Mouse (Mus musculus): ENCODE measurements at regions not wholly inside any gene's neighbourhood (a gene's known extent, or its start where the extent isn't known, plus 50 kb on each side); places are given as distances from the start of the nearest gene placed in this dataset.

- no peak overlapping the region for H3K4me2 ChIP-seq (ENCODE audit: low read length)
- no peak overlapping the region for H3K27ac ChIP-seq (ENCODE audit: low read length)
- H3K9ac ChIP-seq (ENCODE audit: low read depth, low read length), result no peak overlapping the region
- H3K36me3 ChIP-seq (ENCODE audit: control insufficient read depth, insufficient read depth, low read length), result no peaks in the 10 kb centered on the region
- no peak for ATAC-seq
- H3K4me1 ChIP-seq (ENCODE audit: control insufficient read depth, insufficient read depth, low read length), result no peaks in the 10 kb centered on the region
- no peaks in the 10 kb centered on the region for H3K27me3 ChIP-seq (ENCODE audit: control insufficient read depth, insufficient read depth, low read depth, low read length)
- H3K4me3 ChIP-seq (ENCODE audit: low read depth, low read length), result no peak overlapping the region
- WGBS, result 85% methylated on average over 4 of the region's 4 CpGs
- H3K9me3 ChIP-seq (replicated peaks; ENCODE audit: control insufficient read depth, low read length, poor library complexity, severe bottlenecking), result no peaks in the 10 kb centered on the region
Observed at GRCm38 (mm10) chr3:149485406-149485805, 495.1 kb upstream of the Adgrl2 start.

- no peak for ATAC-seq
Observed at GRCm38 (mm10) chr3:149484319-149484718, 494.0 kb upstream of the Adgrl2 start.

GRCm38 (mm10) chr3:149476151-149476550 is 485.8 kb upstream of the Adgrl2 start:
- no peak overlapping the region for H3K4me2 ChIP-seq (ENCODE audit: low read length)
- no peak overlapping the region for H3K27ac ChIP-seq (ENCODE audit: low read length)
- H3K36me3 ChIP-seq (ENCODE audit: control insufficient read depth, insufficient read depth, low read length), result no peaks in the 10 kb centered on the region
- no peaks in the 10 kb centered on the region for H3K4me1 ChIP-seq (ENCODE audit: control insufficient read depth, insufficient read depth, low read length)
- H3K4me3 ChIP-seq (ENCODE audit: low read depth, low read length), result no peak overlapping the region
- H3K27me3 ChIP-seq (ENCODE audit: control insufficient read depth, insufficient read depth, low read depth, low read length), result no peaks in the 10 kb centered on the region
- no peak overlapping the region for H3K9ac ChIP-seq (ENCODE audit: low read depth, low read length)
- WGBS, result 91% methylated on average over 2 of the region's 2 CpGs
- no peak for ATAC-seq
- no peaks in the 10 kb centered on the region for H3K9me3 ChIP-seq (replicated peaks; ENCODE audit: control insufficient read depth, low read length, poor library complexity, severe bottlenecking)

More at GRCm38 (mm10) chr3:149484319-149484718, 494.0 kb upstream of the Adgrl2 start:
- no peaks in the 10 kb centered on the region for H3K4me1 ChIP-seq (ENCODE audit: control insufficient read depth, insufficient read depth, low read length)
- H3K36me3 ChIP-seq (ENCODE audit: control insufficient read depth, insufficient read depth, low read length), result no peaks in the 10 kb centered on the region
- H3K4me2 ChIP-seq (ENCODE audit: low read length), result no peak overlapping the region
- H3K9ac ChIP-seq (ENCODE audit: low read depth, low read length), result no peak overlapping the region
- H3K27me3 ChIP-seq (ENCODE audit: control insufficient read depth, insufficient read depth, low read depth, low read length), result no peaks in the 10 kb centered on the region
- no peak overlapping the region for H3K27ac ChIP-seq (ENCODE audit: low read length)
- 80% methylated on average over 2 of the region's 2 CpGs for WGBS
- H3K9me3 ChIP-seq (replicated peaks; ENCODE audit: control insufficient read depth, low read length, poor library complexity, severe bottlenecking), result no peaks in the 10 kb centered on the region
- H3K4me3 ChIP-seq (ENCODE audit: low read depth, low read length), result no peak overlapping the region

GRCm38 (mm10) chr3:149466973-149467372 is 476.6 kb upstream of the Adgrl2 start:
- no peak for ATAC-seq
- H3K9me3 ChIP-seq (replicated peaks; ENCODE audit: control insufficient read depth, low read length, poor library complexity, severe bottlenecking), result no peaks in the 10 kb centered on the region
- 90% methylated on average over 5 of the region's 5 CpGs for WGBS

GRCm38 (mm10) chr3:149464603-149465002 is 474.2 kb upstream of the Adgrl2 start:
- H3K27ac ChIP-seq (ENCODE audit: low read length), result no peak overlapping the region
- no peaks in the 10 kb centered on the region for H3K27me3 ChIP-seq (ENCODE audit: control insufficient read depth, insufficient read depth, low read depth, low read length)
- H3K9ac ChIP-seq (ENCODE audit: low read depth, low read length), result no peak overlapping the region
- H3K36me3 ChIP-seq (ENCODE audit: control insufficient read depth, insufficient read depth, low read length), result no peaks in the 10 kb centered on the region
- no peak overlapping the region for H3K4me2 ChIP-seq (ENCODE audit: low read length)
- WGBS, result 97% methylated on average over 5 of the region's 5 CpGs
- H3K4me3 ChIP-seq (ENCODE audit: low read depth, low read length), result no peak overlapping the region
- H3K9me3 ChIP-seq (replicated peaks; ENCODE audit: control insufficient read depth, low read length, poor library complexity, severe bottlenecking), result no peaks in the 10 kb centered on the region
- ATAC-seq, result no peak
- no peaks in the 10 kb centered on the region for H3K4me1 ChIP-seq (ENCODE audit: control insufficient read depth, insufficient read depth, low read length)

More at GRCm38 (mm10) chr3:149466973-149467372, 476.6 kb upstream of the Adgrl2 start:
- Histone ChIP-seq H3K4me3 (ENCODE audit: low read depth, low read length) (no peak overlapping the region), H3K27ac (ENCODE audit: low read length) (no peak overlapping the region), H3K9ac (ENCODE audit: low read depth, low read length) (no peak overlapping the region), H3K36me3 (ENCODE audit: control insufficient read depth, insufficient read depth, low read length) (no peaks in the 10 kb centered on the region), H3K4me2 (ENCODE audit: low read length) (no peak overlapping the region), H3K27me3 (ENCODE audit: control insufficient read depth, insufficient read depth, low read depth, low read length) (no peaks in the 10 kb centered on the region), H3K4me1 (ENCODE audit: control insufficient read depth, insufficient read depth, low read length) (no peaks in the 10 kb centered on the region)

GRCm38 (mm10) chr3:149462121-149462541 is 471.8 kb upstream of the Adgrl2 start:
- Histone ChIP-seq H3K36me3 (ENCODE audit: control insufficient read depth, insufficient read depth, low read length) (no peaks in the 10 kb centered on the region), H3K4me2 (ENCODE audit: low read length) (no peak overlapping the region), H3K9me3 (replicated peaks; ENCODE audit: control insufficient read depth, low read length, poor library complexity, severe bottlenecking) (no peaks in the 10 kb centered on the region), H3K9ac (ENCODE audit: low read depth, low read length) (no peak overlapping the region), H3K27me3 (ENCODE audit: control insufficient read depth, insufficient read depth, low read depth, low read length) (no peaks in the 10 kb centered on the region), H3K4me1 (ENCODE audit: control insufficient read depth, insufficient read depth, low read length) (no peaks in the 10 kb centered on the region), H3K27ac (ENCODE audit: low read length) (no peak overlapping the region), H3K4me3 (ENCODE audit: low read depth, low read length) (no peak overlapping the region)
- 51% methylated on average over 2 of the region's 2 CpGs for WGBS
- no peak for ATAC-seq

- no peak overlapping the region for H3K4me3 ChIP-seq (ENCODE audit: low read depth, low read length)
- H3K27ac ChIP-seq (ENCODE audit: low read length), result no peak overlapping the region
- 88% methylated on average over 2 of the region's 2 CpGs for WGBS
- no peak for ATAC-seq
- H3K9ac ChIP-seq (ENCODE audit: low read depth, low read length), result no peak overlapping the region
- H3K9me3 ChIP-seq (replicated peaks; ENCODE audit: control insufficient read depth, low read length, poor library complexity, severe bottlenecking), result no peaks in the 10 kb centered on the region
- no peaks in the 10 kb centered on the region for H3K4me1 ChIP-seq (ENCODE audit: control insufficient read depth, insufficient read depth, low read length)
- no peaks in the 10 kb centered on the region for H3K36me3 ChIP-seq (ENCODE audit: control insufficient read depth, insufficient read depth, low read length)
- no peak overlapping the region for H3K4me2 ChIP-seq (ENCODE audit: low read length)
- H3K27me3 ChIP-seq (ENCODE audit: control insufficient read depth, insufficient read depth, low read depth, low read length), result no peaks in the 10 kb centered on the region
Observed at GRCm38 (mm10) chr3:149461613-149462012, 471.3 kb upstream of the Adgrl2 start.

- no peaks in the 10 kb centered on the region; the same call in 1 of the 2 replicates for H3K27me3 ChIP-seq (ENCODE audit: control insufficient read depth, insufficient read depth, low read depth, low read length)
- H3K4me2 ChIP-seq (ENCODE audit: low read length), result no peak overlapping the region
- 0 out of 2 replicates have a peak, but pooled peaks cover 2% of the 10 kb centered on the region for H3K4me1 ChIP-seq (ENCODE audit: control insufficient read depth, insufficient read depth, low read length)
- H3K9me3 ChIP-seq (replicated peaks; ENCODE audit: control insufficient read depth, low read length, poor library complexity, severe bottlenecking), result no peaks in the 10 kb centered on the region
- 90% methylated on average over 3 of the region's 3 CpGs for WGBS
- no peaks in the 10 kb centered on the region for H3K36me3 ChIP-seq (ENCODE audit: control insufficient read depth, insufficient read depth, low read length)
- no peak for ATAC-seq
- H3K9ac ChIP-seq (ENCODE audit: low read depth, low read length), result no peak overlapping the region
- H3K4me3 ChIP-seq (ENCODE audit: low read depth, low read length), result no peak overlapping the region
- no peak overlapping the region for H3K27ac ChIP-seq (ENCODE audit: low read length)
Observed at GRCm38 (mm10) chr3:149449376-149449775, 459.0 kb upstream of the Adgrl2 start.

GRCm38 (mm10) chr3:149445991-149446564 is 455.7 kb upstream of the Adgrl2 start:
- no peak for ATAC-seq
- Histone ChIP-seq H3K27ac (ENCODE audit: low read length) (no peak overlapping the region), H3K27me3 (ENCODE audit: control insufficient read depth, insufficient read depth, low read depth, low read length) (no peaks in the 10 kb centered on the region; the same call in 1 of the 2 replicates), H3K4me2 (ENCODE audit: low read length) (no peak overlapping the region), H3K36me3 (ENCODE audit: control insufficient read depth, insufficient read depth, low read length) (no peaks in the 10 kb centered on the region), H3K9me3 (replicated peaks; ENCODE audit: control insufficient read depth, low read length, poor library complexity, severe bottlenecking) (no peaks in the 10 kb centered on the region), H3K4me1 (ENCODE audit: control insufficient read depth, insufficient read depth, low read length) (peaks cover 10% of the 10 kb centered on the region), H3K9ac (ENCODE audit: low read depth, low read length) (no peak overlapping the region), H3K4me3 (ENCODE audit: low read depth, low read length) (no peak overlapping the region)
- WGBS, result 73% methylated on average over 6 of the region's 6 CpGs
